Mouse (Mus musculus) midbrain, embryonic 12.5 days (tissue): ENCODE results near the gene Pts. TPM values are rescaled to one million over a fixed set of nuclear protein-coding genes. Genes with fewer than 3 reads are reported as not detected.

Experiments
- ATAC-seq: fragments of 200-750 bp; cut with Nextera tagmentation; 2 replicates; pipeline ENCODE4 v1.8.0; 2017; ENCODE audit warnings: low read depth, moderate TSS enrichment, moderate library complexity; ENCODE audit not compliant: low FRiP score
- H3K27ac ChIP-seq: fragments of 300-500 bp; sonication (generic); replicated peaks from 2 replicates; pipeline ENCODE4 v1.5.1; 2016; ENCODE audit warnings: mild to moderate bottlenecking
- H3K27me3 ChIP-seq: fragments of 300-500 bp; sonication (generic); 2 replicates; pipeline ENCODE4 v1.6.1; 2016; ENCODE audit warnings: mild to moderate bottlenecking
- H3K36me3 ChIP-seq: fragments of 300-500 bp; sonication (generic); 2 replicates; pipeline ENCODE4 v1.6.1; 2016
- H3K4me1 ChIP-seq: fragments of 300-500 bp; sonication (generic); 2 replicates; pipeline ENCODE4 v1.6.1; 2016
- H3K4me2 ChIP-seq: fragments of 300-500 bp; sonication (generic); replicated peaks from 2 replicates; pipeline ENCODE4 v1.6.1; 2016; ENCODE audit warnings: mild to moderate bottlenecking, moderate library complexity
- H3K4me3 ChIP-seq: fragments of 300-500 bp; sonication (generic); 2 replicates; pipeline ENCODE4 v1.5.1; 2016; ENCODE audit warnings: mild to moderate bottlenecking
- H3K9ac ChIP-seq: fragments of 300-500 bp; sonication (generic); replicated peaks from 2 replicates; pipeline ENCODE4 v1.6.1; 2016; ENCODE audit warnings: mild to moderate bottlenecking, moderate library complexity
- H3K9me3 ChIP-seq: fragments of 300-500 bp; sonication (generic); 2 replicates; pipeline ENCODE4 v1.6.1; 2016; ENCODE audit warnings: mild to moderate bottlenecking
- WGBS: fragments of 180-500 bp; shearing (Covaris S2); methylation state at CpG from one replicate; pipeline ENCODE4 v1.1.7; 2016; 5-methylcytosine and 5-hydroxymethylcytosine counted together
- polyA plus RNA-seq: library from polyadenylated mRNA; unstranded; fragments of >200 nt; fragmentation: Nextera tagmentation; extraction: Ambion mirVana; gene quantifications from 2 replicates; pipeline ENCODE4 v1.2.1, GENCODE M21; 2016

Gene Pts
- polyA plus RNA-seq, 1 experiment from 2014 or later: 102 TPM

GRCm38 (mm10) chr9:50552206-50552605, 23.7 kb upstream of the Pts start:
- Histone ChIP-seq H3K4me1 (peaks cover 16% of the 10 kb centered on the region), H3K27me3 (no peaks in the 10 kb centered on the region), H3K36me3 (no peaks in the 10 kb centered on the region), H3K9me3 (no peaks in the 10 kb centered on the region), H3K27ac (no peak overlapping the region), H3K4me2 (no peak overlapping the region), H3K4me3 (no peak overlapping the region), H3K9ac (no peak overlapping the region)
- ATAC-seq: no peak
- 87% methylated on average over 5 of the region's 5 CpGs for whole genome bisulfite sequencing

- Histone ChIP-seq H3K36me3 (no peaks in the 10 kb centered on the region), H3K9me3 (no peaks in the 10 kb centered on the region), H3K27me3 (no peaks in the 10 kb centered on the region), H3K4me1 (peaks cover 1% of the 10 kb centered on the region), H3K9ac (no peak overlapping the region), H3K4me3 (no peak overlapping the region), H3K4me2 (no peak overlapping the region), H3K27ac (no peak overlapping the region)
- ATAC-seq: no peak
- 89% methylated on average over 4 of the region's 4 CpGs for WGBS
Measured at GRCm38 (mm10) chr9:50548936-50549335, 20.4 kb upstream of the Pts start.

GRCm38 (mm10) chr9:50547859-50548478, 19.4 kb upstream of the Pts start:
- no peak overlapping the region for H3K27ac ChIP-seq
- H3K4me3 ChIP-seq: no peak overlapping the region
- 63% methylated on average over 5 of the region's 5 CpGs for WGBS

GRCm38 (mm10) chr9:50542401-50542800, 13.9 kb upstream of the Pts start:
- Histone ChIP-seq H3K4me1 (peaks cover 4% of the 10 kb centered on the region; the same call in 1 of the 2 replicates), H3K27me3 (no peaks in the 10 kb centered on the region), H3K4me2 (no peak overlapping the region), H3K27ac (no peak overlapping the region), H3K4me3 (no peak overlapping the region), H3K36me3 (no peaks in the 10 kb centered on the region), H3K9ac (no peak overlapping the region), H3K9me3 (no peaks in the 10 kb centered on the region)
- ATAC-seq: no peak
- WGBS: 77% methylated on average over 9 of the region's 9 CpGs

More at GRCm38 (mm10) chr9:50547859-50548478, 19.4 kb upstream of the Pts start:
- H3K4me1 ChIP-seq: no peaks in the 10 kb centered on the region
- H3K27me3 ChIP-seq: no peaks in the 10 kb centered on the region
- no peak for ATAC-seq
- H3K36me3 ChIP-seq: no peaks in the 10 kb centered on the region
- H3K4me2 ChIP-seq: no peak overlapping the region
- no peak overlapping the region for H3K9ac ChIP-seq
- no peaks in the 10 kb centered on the region for H3K9me3 ChIP-seq

- Histone ChIP-seq H3K9ac (no peak overlapping the region), H3K27ac (no peak overlapping the region), H3K27me3 (no peaks in the 10 kb centered on the region), H3K4me2 (no peak overlapping the region), H3K9me3 (no peaks in the 10 kb centered on the region), H3K4me1 (peaks cover 4% of the 10 kb centered on the region; the same call in 1 of the 2 replicates), H3K4me3 (no peak overlapping the region), H3K36me3 (no peaks in the 10 kb centered on the region)
- WGBS: 75% methylated on average over 7 of the region's 7 CpGs
- no peak for ATAC-seq
Measured at GRCm38 (mm10) chr9:50540170-50540569, 11.6 kb upstream of the Pts start.

DNA sequence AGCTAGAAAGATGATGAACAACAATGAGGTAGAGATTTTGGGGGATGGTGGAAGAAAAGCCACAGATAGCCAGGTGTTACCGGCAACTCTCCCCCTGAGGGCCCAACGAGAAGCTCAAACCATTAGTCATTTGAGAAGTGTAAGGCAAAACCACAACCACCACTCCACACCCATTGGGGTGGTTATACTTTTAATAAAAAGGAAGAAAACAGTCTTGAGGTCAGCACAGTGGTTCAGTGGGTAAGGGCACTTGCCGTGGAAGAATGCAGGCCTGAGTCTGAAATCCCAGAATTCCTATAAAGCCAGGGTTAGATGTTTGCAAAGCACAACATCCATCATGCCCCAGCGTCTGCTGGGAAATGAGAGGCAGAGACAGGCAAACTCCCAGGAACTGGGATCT, 8.8 kb upstream of the Pts start:
- Histone ChIP-seq H3K4me2 (no peak overlapping the region), H3K4me3 (no peak overlapping the region), H3K9ac (no peak overlapping the region), H3K4me1 (peaks cover 4% of the 10 kb centered on the region; the same call in 1 of the 2 replicates), H3K36me3 (no peaks in the 10 kb centered on the region), H3K27me3 (no peaks in the 10 kb centered on the region; the same call in 1 of the 2 replicates), H3K9me3 (no peaks in the 10 kb centered on the region), H3K27ac (no peak overlapping the region)
- WGBS: 81% methylated on average over 4 of the region's 4 CpGs
- ATAC-seq: no peak

- no peak for ATAC-seq
- Histone ChIP-seq H3K4me2 (no peak overlapping the region), H3K27ac (no peak overlapping the region), H3K36me3 (no peaks in the 10 kb centered on the region), H3K4me1 (peaks cover 4% of the 10 kb centered on the region; the same call in 1 of the 2 replicates), H3K27me3 (no peaks in the 10 kb centered on the region; the same call in 1 of the 2 replicates), H3K4me3 (no peak overlapping the region), H3K9ac (no peak overlapping the region), H3K9me3 (no peaks in the 10 kb centered on the region)
- WGBS: 86% methylated on average over 7 of the region's 7 CpGs
Measured at GRCm38 (mm10) chr9:50536603-50537135, 8.1 kb upstream of the Pts start.

GRCm38 (mm10) chr9:50535930-50536329, 7.4 kb upstream of the Pts start:
- Histone ChIP-seq H3K4me3 (no peak overlapping the region), H3K9ac (no peak overlapping the region), H3K4me1 (peaks cover 4% of the 10 kb centered on the region; the same call in 1 of the 2 replicates), H3K36me3 (no peaks in the 10 kb centered on the region), H3K27ac (no peak overlapping the region), H3K27me3 (no peaks in the 10 kb centered on the region; the same call in 1 of the 2 replicates), H3K4me2 (no peak overlapping the region), H3K9me3 (no peaks in the 10 kb centered on the region)
- WGBS: 87% methylated on average over 5 of the region's 5 CpGs
- ATAC-seq: no peak

GRCm38 (mm10) chr9:50533791-50534190, 5.3 kb upstream of the Pts start:
- no peak overlapping the region for H3K27ac ChIP-seq
- H3K4me1 ChIP-seq: no peaks in the 10 kb centered on the region
- H3K9ac ChIP-seq: no peak overlapping the region
- no peaks in the 10 kb centered on the region; the same call in 1 of the 2 replicates for H3K27me3 ChIP-seq
- H3K36me3 ChIP-seq: no peaks in the 10 kb centered on the region
- ATAC-seq: no peak
- WGBS: 76% methylated on average over 3 of the region's 3 CpGs
- H3K9me3 ChIP-seq: no peaks in the 10 kb centered on the region
- H3K4me2 ChIP-seq: no peak overlapping the region
- H3K4me3 ChIP-seq: no peak overlapping the region

GRCm38 (mm10) chr9:50533328-50533727, 4.8 kb upstream of the Pts start:
- ATAC-seq: no peak
- Histone ChIP-seq H3K4me1 (no peaks in the 10 kb centered on the region), H3K27ac (no peak overlapping the region), H3K27me3 (no peaks in the 10 kb centered on the region; the same call in 1 of the 2 replicates), H3K9ac (no peak overlapping the region), H3K9me3 (no peaks in the 10 kb centered on the region), H3K4me2 (no peak overlapping the region), H3K36me3 (no peaks in the 10 kb centered on the region), H3K4me3 (no peak overlapping the region)
- WGBS: 87% methylated on average over 11 of the region's 11 CpGs

DNA sequence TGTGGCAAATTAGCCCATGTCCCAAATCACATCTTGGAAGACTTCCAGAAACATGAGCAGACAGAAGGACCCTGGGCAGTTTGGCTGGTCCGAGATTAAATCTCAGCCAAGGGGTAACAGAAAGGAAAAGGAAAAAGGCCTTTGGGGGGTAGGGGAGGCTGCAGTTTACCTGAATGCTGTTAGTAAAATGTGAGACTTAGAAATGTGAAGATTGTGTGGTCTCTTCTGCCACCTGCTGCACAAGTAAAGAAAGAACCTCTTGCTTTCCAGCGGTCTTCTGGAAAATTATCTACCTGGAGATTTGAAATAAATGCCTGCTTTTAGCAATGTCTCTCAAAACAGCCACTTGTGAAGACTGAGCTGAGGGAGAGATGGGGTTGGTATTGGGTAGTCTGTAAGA, 2.4 kb upstream of the Pts start:
- no peak overlapping the region for H3K27ac ChIP-seq
- WGBS: 33% methylated on average over 2 of the region's 2 CpGs
- no peak overlapping the region for H3K9ac ChIP-seq
- H3K36me3 ChIP-seq: no peaks in the 10 kb centered on the region
- no peaks in the 10 kb centered on the region for H3K9me3 ChIP-seq
- no peak overlapping the region for H3K4me2 ChIP-seq
- ATAC-seq: no peak
- H3K4me1 ChIP-seq: peaks cover 8% of the 10 kb centered on the region
- H3K4me3 ChIP-seq: no peak overlapping the region
- H3K27me3 ChIP-seq: no peaks in the 10 kb centered on the region; the same call in 1 of the 2 replicates

- Histone ChIP-seq H3K27me3 (no peaks in the 10 kb centered on the region), H3K27ac (no peak overlapping the region)
Measured at GRCm38 (mm10) chr9:50527860-50528259, 664 bp downstream of the Pts start.

More at GRCm38 (mm10) chr9:50527860-50528259, 664 bp downstream of the Pts start:
- H3K4me1 ChIP-seq: peaks cover 8% of the 10 kb centered on the region
- H3K4me3 ChIP-seq: peak overlapping the region; percentile 70
- ATAC-seq: peak; percentile 13; the same call in 1 of the 2 replicates
- peak overlapping the region; percentile 56 for H3K4me2 ChIP-seq
- WGBS: 53% methylated on average over 7 of the region's 7 CpGs
- H3K9me3 ChIP-seq: no peaks in the 10 kb centered on the region
- H3K9ac ChIP-seq: peak overlapping the region; percentile 69
- no peaks in the 10 kb centered on the region for H3K36me3 ChIP-seq
